Mouse (Mus musculus) cerebellum, adult 9-10 months (tissue): Measurements from ENCODE around the gene Zfp422.

Source experiments
- DNase-seq: peaks from one replicate; pipeline ENCODE4 v3.0.0; 2022

Zfp422 gene

DNA sequence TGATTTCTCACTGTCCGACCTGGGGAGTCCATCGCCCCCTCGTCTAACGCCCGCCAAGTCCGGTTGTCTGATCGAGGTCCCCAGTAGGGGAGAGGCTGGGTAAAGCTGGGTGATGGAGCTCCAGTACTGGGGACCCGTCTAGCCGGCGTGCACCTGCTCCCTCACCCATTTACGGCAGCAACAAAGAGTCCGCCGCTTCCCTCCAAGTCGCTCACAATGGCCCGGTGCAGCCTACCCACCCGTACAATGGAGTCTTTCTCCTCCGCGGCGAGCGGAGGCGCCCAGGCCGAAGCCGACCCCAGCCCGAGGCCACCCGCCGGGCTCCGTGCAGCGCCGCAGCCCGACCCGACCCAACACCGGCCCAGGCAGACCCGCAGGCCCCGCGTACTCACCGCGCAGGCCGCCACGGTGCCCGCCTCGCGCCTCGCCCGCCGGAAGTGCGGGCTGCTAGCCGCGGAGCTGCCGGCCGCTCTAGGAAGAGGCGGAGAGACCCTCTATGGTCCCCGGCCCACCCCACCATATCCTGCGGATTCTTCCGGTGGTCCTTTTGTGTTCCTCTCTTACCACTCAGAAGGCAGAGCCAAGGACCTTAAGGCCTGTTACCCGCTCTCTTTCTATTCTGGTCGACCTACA is at the start of gene Zfp422:
Gene Zfp422, minus strand, starts transcription at position 461 of the 633 bp plus-strand sequence.
- DNase-seq: peak; percentile 58

DNA sequence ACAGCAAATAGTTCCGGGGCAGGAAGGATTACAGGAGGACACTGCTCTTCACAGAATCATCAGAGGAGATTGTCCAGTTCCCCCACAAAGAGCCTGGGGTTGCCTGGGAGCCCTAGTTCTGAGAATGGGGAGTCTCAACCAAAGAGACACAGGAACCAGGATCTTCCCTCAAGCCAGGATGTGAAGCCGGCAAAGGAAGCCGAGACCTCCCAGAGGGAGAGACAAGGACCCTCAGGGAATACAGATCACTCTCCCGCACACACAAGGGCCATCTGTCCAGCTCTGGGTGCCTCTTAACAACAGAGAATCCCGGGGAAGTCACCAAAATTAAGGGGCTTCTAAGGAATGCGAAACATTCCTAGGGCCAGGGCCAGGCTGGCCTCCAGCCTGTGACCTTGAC is 48.5 kb upstream of the Zfp422 start:
- no peak for DNase-seq

DNA sequence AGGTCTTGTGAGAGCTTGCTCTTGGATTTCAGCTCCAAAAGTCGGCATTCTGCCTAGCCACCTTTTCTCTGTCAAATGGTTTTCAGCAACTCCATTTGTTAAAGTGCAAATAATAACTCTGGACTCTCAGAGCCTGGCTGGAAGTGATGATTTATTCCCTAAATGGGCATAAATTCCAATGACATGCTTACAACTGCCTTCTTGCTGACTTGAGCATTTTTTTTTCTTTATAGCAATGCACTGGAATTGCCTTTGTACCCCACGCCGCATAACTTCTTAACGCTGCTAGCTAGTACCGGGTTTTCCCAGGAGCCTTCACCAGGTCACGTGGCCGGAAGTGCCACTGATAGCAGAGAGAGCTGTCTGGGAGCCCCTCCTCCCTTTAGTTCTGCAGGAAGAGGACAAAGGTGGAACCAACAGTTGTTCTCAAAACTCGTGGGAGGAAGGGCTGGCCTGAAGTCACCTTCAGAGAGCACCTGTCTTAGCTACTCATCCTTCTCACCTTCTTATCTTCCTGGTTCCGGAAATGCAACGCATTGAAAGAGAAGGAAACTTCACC is 47.6 kb upstream of the Zfp422 start:
- no peak for DNase-seq

DNA sequence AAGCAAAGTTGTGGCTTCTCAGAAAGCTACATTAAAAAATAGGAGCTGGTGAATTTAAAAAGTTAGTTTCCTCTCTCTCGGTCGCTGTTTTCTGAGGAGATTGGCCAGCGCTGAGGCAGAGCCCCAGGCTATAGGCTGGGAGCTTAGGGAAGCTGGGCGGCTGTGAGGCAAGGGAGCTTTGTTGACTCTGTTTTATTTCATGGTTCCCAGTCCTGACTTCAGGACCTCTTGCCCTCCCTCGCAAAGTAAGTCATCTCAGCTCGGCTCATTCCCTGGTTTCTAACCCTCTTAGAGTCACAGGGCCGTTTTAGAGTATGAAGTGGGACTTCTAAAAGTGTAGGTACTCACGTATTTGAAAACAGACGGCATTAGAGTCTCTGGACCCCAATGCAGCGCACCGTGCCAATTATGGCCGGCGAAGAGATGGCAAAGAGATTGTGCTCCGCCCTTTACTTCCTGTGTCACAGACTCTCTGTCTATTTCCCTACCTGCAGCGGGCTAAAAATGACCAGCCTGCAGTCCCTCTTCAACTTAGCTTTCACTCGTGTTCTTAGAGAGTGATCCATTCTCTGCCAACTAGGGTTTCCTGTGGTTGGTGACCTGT is 45.6 kb upstream of the Zfp422 start:
- no peak for DNase-seq

DNA sequence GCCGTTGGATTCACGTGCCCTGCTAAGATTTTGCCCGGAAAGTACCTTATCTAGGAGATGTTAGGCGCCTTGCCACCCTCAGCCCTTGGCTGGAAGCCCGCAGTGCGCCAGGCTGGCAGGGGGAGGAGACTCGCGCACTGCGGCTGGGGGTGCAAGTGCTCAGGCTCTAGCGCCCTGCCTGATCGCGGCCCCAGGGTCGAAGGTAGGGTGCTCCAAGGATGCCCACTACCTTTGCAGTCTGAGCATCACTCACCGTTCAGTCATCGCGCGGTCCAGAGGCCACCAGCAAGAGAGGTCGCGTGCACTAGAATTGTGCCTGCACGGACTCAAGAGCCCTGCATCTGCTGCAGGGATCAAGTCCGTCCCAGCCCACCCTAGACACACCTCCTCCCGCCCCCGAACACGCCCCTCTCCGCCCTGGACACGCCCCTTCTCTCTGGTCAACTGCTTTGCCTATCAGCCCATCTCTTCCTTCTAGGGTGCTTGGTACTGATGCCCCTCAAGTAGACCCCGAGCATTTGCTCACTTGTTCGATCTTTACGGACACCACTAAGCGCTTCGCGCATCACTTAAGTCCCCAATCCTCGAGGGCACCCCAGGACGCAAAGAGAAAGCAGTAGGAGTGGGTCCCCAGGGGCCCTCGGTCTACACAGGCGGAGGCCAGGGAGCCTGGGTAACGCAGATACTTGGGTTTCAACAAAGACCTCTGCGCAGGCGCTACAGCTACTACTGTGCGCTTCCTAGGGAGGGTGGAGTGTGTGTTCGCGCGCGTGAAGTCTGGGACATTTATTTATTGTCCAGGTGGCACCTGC is 44.9 kb upstream of the Zfp422 start, which contains the start of gene Rassf4:
Gene Rassf4, minus strand, starts transcription at position 482 of the 812 bp plus-strand sequence.
- peak; percentile 52 for DNase-seq

DNA sequence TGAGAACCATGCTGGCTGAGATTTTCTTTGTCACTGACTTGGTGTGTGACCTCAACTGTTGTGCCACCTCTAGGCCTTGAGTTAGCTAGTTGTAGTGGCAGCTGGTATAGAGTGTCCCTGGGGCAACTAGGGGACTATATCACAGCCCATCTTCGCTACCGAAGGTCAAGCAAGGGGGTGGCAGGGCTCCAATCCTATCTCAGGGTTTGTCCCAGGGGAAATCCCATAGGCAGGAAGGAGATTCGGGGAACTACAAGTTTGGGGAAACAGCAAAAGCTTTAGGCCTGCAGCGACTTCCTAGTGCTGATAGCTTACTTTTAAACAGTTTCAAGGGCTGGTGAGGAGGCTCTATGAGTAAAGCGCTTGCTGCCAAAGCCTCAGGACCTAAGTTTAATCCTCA is 43.5 kb upstream of the Zfp422 start:
- DNase-seq: no peak

DNA sequence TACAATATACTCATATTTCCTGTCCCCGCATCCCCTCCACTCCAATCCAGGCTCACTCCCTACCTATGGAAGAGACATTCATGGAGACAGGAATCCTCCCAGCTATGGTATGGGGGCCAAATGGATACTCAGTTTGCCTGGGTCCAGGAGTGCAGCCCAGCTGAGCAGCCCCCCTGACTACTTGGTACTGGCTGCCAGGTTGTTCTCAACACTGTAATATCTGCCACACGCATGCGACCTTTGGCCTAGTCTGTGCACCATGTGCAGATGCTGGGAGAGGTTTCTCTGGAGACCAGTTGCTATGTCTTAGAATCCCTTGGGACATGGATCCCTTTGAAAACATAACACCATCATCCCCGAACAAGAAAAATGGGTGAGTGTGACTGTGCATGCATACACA is 43.0 kb upstream of the Zfp422 start:
- no peak for DNase-seq

DNA sequence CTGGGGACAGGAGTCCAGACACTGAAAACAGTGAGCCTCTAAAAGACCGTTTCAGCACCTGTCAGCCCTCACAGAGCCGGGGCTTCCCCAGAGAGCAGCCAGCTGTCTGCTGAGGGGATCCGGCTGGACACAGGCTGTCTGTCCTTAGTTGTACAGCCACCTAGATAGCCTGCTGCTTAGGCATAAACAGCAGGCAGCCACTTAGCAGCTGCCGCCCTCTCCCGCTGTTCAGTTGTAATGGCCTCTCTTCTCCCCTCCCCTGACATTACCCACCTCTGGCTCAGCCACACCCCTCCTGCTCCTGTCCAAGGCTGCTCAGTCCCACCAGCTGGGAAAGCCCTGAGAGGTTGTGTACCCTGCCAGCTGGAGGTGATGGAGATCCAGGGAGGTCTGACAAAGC is 42.2 kb upstream of the Zfp422 start:
- DNase-seq: no peak

DNA sequence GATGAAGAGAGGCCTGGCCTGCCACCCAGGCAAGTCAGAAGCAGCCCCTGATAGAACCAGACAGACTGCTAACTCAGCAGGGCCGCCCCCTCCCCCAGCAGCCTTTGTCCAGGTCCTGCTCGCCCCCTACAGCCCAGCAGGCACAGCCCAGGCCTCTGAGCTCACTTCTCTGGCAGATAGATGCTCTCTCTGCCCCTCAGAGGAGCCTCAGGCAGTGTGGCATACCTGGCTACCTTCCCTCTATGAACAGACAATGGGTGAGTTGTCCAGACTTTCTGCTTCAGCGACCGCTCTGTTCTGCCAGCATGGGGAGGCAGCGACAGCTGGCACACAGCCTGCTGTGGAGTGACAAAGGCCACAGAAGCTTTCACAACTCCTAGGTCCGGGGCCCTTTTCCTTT is 41.3 kb upstream of the Zfp422 start:
- DNase-seq: no peak

DNA sequence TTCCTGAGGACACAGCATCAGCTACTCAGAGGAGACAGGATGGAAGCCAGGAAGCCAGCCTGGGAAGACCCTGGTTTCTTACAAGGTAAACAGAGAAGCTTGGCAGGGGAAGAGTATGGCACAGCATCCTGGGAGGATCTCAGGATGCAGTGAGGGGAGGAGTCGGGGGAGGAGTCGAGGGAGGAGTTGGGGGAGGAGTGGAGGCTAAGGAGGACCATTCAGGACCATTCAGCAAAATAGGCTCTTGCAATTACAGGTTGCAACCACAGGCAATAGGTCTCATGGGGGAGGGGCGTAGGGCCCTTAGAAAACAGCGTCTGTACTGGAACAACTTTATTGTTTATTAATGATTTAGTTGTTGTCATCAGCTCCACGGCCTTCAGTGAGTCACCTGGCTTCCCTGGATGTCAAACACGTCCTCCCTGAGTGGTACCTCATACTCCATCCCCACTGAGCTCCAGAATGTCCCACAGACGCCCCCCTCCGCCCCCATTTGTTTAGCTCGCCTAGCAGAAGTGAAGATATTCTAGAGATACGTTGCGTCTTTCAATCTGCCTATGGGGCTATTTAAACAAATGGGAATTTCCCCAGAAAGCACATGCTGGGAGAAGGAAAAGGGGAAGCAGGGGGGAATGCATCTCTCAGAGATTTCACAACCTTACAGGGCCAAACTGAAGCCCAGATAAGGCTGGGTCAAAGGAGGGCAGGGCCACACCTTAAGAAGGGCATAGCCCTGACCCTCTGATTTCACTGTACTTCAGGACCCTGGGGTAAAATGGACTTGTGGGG is 40.1 kb upstream of the Zfp422 start:
- no peak for DNase-seq

DNA sequence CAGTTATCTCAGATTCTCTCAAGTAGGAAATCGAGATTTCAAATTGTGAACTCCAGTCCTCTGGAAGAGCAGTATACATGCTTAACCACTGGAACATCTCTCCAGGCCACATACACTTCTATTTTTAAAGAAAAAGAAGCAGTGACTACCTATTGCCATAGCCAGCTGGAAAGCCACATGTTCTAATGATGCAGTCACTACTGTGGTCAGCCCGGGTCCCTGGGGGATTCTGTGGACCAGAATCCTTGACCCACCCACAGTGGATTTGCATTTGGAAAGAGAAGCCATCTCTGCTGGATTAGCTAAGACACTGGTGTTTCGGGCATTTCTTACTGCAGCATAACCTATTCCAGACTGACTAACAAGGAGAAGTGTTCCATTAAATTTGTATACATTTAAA is 38.6 kb upstream of the Zfp422 start:
- DNase-seq: no peak

DNA sequence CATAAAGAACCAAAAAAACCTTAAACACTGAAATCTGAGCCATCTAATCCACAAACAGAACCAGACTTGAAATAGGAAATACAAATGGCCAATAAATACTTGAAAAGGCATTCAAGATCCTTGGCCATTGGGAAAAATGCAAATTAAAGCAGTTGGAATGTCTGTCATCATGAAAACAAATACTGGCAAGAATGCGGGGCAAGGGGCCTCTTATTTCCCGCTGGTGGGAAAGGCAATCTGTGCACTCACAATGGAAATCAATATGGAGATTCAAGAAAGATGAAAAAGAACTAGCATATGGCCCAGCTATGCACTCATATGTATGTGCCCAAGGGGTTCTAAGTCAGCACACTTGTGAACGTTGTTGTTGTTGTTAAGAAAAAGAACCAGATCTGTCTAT is 38.1 kb upstream of the Zfp422 start:
- no peak for DNase-seq

DNA sequence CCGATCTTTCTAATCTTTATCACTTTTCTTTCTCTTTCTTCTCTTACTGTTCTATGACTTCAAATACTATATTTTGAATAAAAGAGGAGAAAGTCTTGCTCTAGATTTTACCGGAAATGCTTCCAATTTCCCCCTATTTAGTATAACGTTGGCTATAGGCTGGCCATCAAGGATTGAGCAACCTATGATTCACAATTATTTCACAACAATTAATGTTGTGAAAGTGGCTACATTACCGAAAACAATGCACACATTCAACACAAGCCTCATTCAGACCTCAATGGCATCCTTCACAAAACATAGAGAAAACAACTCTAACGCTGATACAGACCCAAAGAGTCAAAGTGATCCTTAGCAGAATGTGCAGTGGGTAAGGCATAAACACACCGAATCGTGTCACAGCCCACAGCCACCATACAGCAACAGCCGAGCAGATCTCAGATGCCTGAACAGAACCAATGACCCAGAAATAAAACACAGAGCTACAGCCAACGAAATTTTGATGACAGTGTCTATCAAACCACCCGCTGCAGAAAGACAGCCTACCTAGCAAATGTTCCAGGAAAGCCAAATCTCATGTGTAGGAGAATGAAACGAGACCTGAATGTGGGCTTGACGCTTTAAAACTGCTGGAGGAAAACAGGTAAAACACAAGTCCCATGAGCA is 37.4 kb upstream of the Zfp422 start:
- no peak for DNase-seq

DNA sequence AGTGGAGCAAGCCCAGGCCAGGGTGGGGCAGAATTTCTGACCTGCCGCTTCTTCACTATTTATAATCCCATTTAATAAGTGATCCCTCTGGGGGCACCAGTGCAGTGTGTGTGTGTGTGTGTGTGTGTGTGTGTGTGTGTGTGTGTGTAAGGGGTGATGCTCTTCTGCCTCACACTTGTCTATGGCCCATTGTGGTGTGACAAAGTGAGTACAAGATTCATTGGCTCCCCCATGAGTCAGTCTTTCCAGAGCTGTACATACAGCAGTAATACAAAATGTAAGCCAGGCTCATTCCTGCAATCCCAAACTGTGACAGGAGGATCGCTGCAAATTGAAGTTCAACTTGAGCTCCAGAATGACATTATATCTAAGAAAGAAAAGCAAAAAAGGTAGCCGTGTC is 36.0 kb upstream of the Zfp422 start:
- DNase-seq: no peak

DNA sequence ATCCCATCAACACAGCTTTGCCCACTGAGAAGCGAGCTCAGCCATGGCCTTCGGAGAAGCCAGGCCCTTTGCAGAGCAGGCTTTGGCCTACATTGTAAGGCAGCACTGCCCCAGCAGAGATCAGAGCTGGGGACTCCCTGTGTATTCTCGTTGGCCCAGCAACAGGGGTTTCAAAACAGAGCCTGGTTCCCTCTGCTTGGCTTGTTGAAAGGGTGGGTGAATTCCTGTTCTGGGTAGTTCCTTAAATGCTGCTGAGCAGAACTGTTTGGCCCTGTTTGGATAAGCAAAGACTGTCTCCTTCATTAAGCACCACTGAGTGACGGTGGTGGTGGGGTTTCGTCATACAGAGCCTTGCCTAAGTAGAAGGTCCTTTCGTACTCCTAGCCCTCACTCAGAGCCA is 35.2 kb upstream of the Zfp422 start:
- DNase-seq: no peak

DNA sequence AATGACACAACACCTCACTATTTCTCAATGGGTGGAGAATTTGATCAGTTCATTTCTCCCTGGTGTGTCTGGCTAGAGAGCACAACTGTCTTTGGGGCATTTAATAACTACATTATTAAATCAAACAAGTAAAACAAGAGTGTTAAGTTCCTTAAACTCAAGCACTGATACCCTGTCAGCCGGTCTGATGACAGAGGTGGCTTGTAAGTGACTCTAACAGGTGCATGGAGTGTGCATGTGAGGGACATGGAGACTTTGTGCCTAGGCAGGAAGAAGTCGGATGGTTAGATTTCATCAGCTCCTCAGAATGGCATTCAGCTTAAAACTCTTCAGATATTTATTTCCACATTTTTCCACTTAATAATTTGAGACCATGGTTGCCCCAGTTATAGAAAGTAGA is 34.6 kb upstream of the Zfp422 start:
- no peak for DNase-seq

DNA sequence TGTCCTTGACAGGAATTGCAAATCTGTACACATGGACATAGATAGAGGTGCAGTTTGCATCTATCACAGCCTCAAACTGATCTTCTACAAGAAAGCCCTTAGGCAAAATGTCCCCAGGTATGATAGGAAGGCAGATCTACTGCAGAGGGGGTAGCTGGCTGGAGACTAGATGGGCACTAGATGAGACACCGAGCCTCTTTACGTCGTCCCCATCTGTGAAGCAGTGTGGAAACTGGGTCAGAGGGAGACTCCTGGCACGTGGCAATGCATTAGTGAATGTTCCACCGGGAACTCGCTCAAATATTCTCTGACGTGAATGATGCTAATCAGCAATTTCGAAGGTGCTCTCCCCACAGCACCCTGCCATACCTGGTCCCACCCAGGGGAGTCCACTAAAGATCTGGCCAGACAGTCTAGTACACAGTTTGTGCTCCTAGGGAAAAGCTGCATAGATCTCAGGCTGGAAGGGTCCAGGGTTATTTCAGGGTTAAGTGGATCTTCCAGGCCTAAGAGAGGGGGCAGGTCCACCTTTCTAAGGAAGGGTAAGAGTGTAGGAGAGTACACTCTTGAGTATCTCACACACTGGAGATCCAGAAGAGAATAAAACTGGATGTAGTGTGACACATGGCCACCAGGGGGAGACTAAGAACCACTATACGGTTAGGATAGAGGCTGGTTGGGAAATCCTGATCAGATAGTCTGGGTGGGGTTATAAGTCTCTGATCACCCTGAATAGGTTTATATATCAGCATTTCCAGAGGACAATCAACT is 25.1 kb upstream of the Zfp422 start:
- DNase-seq: peak; percentile 55

DNA sequence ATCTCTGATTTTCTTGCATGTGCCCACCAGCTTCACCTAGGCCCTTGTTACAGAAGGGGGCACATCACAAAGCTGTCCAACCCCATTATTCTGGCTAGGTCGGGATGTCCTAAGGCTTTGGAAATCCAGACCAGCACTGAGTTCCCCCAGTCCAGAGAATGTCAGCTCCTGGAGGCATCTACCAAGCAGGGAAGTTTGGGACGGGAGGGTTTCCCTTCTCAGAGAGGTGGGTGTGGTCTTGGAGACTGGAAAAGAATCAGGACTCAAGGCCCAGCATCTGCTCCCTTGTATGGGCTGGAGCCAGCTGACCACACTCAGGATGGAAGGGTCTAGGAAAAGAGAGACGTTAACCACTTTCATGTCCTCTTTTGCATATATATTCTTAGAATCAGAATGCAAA is 24.4 kb upstream of the Zfp422 start:
- no peak for DNase-seq

DNA sequence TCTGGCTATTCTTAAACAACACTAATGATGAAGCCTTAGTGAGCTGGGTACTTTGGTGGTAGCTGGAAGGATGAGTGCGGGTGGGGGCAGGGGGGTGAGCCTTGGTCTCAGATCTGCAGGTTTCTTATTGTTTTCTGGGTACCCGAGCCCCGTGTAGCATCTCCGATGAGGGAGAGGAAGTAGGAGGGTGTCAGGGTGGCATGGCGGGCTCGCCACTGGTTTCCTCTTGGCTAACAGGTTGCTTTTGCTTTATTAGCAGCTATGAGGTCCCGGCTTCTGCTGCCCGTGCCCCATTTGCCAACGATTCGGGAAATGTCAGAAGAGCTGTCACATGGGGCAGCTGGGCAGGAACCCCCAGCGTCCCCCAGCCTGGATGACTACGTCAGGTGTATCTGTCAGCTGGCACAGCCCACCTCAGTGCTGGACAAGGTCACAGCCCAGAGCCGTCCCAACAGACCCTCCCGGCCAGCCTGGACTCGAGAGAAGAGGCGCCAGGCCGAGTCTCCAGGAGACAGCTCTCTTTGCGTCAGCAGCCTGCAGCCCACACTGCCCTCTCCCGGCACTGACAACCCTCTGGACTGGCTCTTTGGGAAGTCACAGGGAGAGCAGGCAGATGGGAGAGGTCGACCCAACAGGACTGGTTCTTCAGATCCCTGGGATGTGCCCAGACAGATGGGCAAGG is 22.8 kb upstream of the Zfp422 start:
- DNase-seq: no peak

DNA sequence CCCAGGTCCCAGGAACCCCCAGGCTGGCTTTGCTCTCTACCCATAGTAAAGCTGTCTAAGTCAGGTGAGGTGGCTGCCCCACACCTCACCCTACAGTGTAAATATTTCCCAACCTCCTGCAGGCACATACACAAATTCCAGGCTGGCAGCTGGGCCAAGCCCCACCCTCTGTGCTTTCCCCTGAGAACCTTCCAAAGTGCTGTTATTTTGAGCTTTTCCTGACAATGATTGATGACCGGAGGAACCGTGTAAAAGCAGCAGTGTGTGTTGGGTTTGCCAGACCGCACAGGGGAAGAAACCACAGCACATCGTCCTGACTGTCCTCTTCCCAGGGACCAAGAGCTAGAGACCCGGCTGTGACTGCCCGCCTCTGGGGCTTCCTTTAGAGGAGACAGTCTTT is 21.6 kb upstream of the Zfp422 start, which contains the start of gene Depp1:
Gene Depp1, plus strand, starts transcription at position 204 of the 400 bp plus-strand sequence.
- DNase-seq: no peak

DNA sequence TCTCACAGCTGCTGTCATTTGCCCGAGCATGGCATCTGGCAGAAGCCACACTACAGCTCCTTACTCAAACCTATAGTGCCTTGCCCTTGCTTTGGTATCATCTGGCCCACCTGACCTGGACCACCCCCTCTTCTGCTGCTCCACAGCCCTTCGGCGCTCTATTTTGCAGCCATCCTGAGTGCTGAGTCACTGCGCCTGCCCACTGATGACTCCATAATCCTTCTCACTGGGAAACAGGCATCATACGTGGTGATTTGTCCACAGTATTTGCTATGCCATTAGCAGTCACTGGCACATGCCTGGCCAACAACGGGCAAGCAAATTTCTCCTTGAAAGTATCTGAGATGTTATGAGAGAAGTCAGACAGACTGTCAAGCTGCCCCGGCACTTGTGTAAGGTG is 21.0 kb upstream of the Zfp422 start:
- no peak for DNase-seq
